Mouse (Mus musculus) liver, embryonic 14.5 days (tissue): Measurements from ENCODE around the gene Mei1. TPM values are rescaled to one million over a fixed set of nuclear protein-coding genes. Genes with fewer than 3 reads are reported as not detected.
A peak's percentile ranks its signal among the peaks of the same experiment; 100 is the strongest.

Experiments used
- ATAC-seq: fragments of 200-750 bp; cut with Nextera tagmentation; 2 replicates; pipeline ENCODE4 v1.8.0; 2017; ENCODE audit warnings: moderate number of reproducible peaks, mild to moderate bottlenecking, moderate library complexity; ENCODE audit not compliant: insufficient read depth
- DNase-seq, 3 experiments: peaks; one replicate each; pipeline ENCODE4 v3.0.0-alpha.2; 2012 to 2013; ENCODE audit warnings: low read depth in 3 of 3, low spot score in 3 of 3
- H3K27ac ChIP-seq: fragments of 300-500 bp; sonication (generic); 2 replicates; pipeline ENCODE4 v1.5.1; 2014; ENCODE audit warnings: moderate library complexity, mild to moderate bottlenecking, control low read depth, inconsistent platforms
- H3K27me3 ChIP-seq: fragments of 300-500 bp; sonication (generic); 2 replicates; pipeline ENCODE4 v1.6.1; 2014; ENCODE audit warnings: mild to moderate bottlenecking, low read length, moderate library complexity; ENCODE audit not compliant: control insufficient read depth, insufficient read depth
- H3K36me3 ChIP-seq: fragments of 300-500 bp; sonication (generic); replicated peaks from 2 replicates; pipeline ENCODE4 v1.6.1; 2014; ENCODE audit warnings: low read depth; ENCODE audit not compliant: control insufficient read depth, insufficient read depth
- H3K4me1 ChIP-seq, 2 experiments: fragments of 200-500 bp in 1 of 2; fragments of 300-500 bp in 1 of 2; sonication (generic) in 1 of 2; replicated peaks; 2 replicates each; pipeline ENCODE4 v1.6.1; 2012 to 2014; ENCODE audit warnings: antibody characterized with exemption in 1 of 2, inconsistent platforms in 1 of 2, low read length in 1 of 2; ENCODE audit not compliant: control insufficient read depth in 2 of 2, insufficient read depth in 2 of 2
- H3K4me2 ChIP-seq: fragments of 300-500 bp; sonication (generic); 2 replicates; pipeline ENCODE4 v1.6.1; 2014; ENCODE audit warnings: low read depth, mild to moderate bottlenecking, control low read depth, moderate library complexity
- H3K4me3 ChIP-seq, 2 experiments: fragments of 200-500 bp in 1 of 2; fragments of 300-500 bp in 1 of 2; sonication (generic) in 1 of 2; 2 replicates each; pipeline ENCODE4 v1.5.1; 2012 to 2014; ENCODE audit warnings: low read depth in 2 of 2, low read length in 2 of 2, mild to moderate bottlenecking in 2 of 2, control low read depth in 1 of 2, inconsistent platforms in 1 of 2, moderate library complexity in 1 of 2; ENCODE audit not compliant: insufficient read depth in 1 of 2
- H3K9ac ChIP-seq: fragments of 300-500 bp; sonication (generic); replicated peaks from 2 replicates; pipeline ENCODE4 v1.6.1; 2014; ENCODE audit warnings: mild to moderate bottlenecking, control low read depth, moderate library complexity
- H3K9me3 ChIP-seq: fragments of 300-500 bp; sonication (generic); 2 replicates; pipeline ENCODE4 v1.6.1; 2016; ENCODE audit warnings: low read length, mixed read lengths; ENCODE audit not compliant: control insufficient read depth
- CTCF ChIP-seq: IDR thresholded peaks from 2 replicates; pipeline ENCODE4 v1.5.1; 2016; ENCODE audit warnings: antibody characterized with exemption, low read depth, control low read depth
- EP300 ChIP-seq: IDR thresholded peaks from 2 replicates; pipeline ENCODE4 v1.6.1; 2016; ENCODE audit warnings: antibody characterized with exemption, low read depth
- WGBS: fragments of 180-500 bp; shearing (Covaris S2); extraction: QIAGEN DNeasy Blood & Tissue Kit; methylation state at CpG from one replicate; pipeline ENCODE4 v1.1.7; 2014; ENCODE audit not compliant: insufficient replicate concordance; 5-methylcytosine and 5-hydroxymethylcytosine counted together
- polyA plus RNA-seq, 2 experiments: library from polyadenylated mRNA; depleted of rRNA in 1 of 2; stranded (reverse) in 1 of 2; unstranded in 1 of 2; fragments of >200 nt; fragmentation: Nextera tagmentation in 1 of 2; extraction: Ambion mirVana in 1 of 2; gene quantifications; 2 replicates each; pipeline versions ENCODE4 v1.2.1 to v1.2.3; 2012 to 2014

Gene Mei1
- polyA plus RNA-seq, 2 experiments, result not detected

DNA sequence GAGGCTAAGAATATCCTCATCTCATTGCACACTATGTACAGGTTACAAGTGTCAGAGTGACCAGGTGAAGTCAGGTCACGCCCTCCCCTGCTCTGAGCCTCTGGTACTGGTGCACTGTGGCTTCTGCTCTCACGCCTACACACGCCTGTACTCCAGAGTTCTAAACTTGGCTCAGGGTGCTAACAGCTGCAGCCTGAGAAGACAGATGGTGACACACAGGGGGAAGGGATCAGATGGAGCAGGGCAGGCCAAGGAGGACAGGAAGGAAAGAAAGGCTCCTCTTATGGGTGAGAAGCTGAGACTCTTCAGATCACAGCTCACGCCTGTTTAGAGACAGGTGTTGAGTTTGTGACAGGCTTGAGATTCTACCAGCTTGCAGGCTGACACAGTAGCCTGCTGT lies 65.6 kb downstream of the Mei1 start:
- H3K9me3 ChIP-seq, result no peaks in the 10 kb centered on the region
- H3K4me2 ChIP-seq, result no peak overlapping the region
- no peaks in the 10 kb centered on the region for H3K36me3 ChIP-seq
- H3K27me3 ChIP-seq, result no peaks in the 10 kb centered on the region
- no peaks in the 10 kb centered on the region; a peak in 1 of 4 replicates for H3K4me1 ChIP-seq
- TF ChIP-seq EP300, result no peak
- no peak overlapping the region for H3K9ac ChIP-seq
- DNase-seq (no peak), ATAC-seq (no peak)
- 75% methylated on average over 4 of the region's 4 CpGs for WGBS
- H3K4me3 ChIP-seq, result no peak overlapping the region
- H3K27ac ChIP-seq, result no peak overlapping the region

DNA sequence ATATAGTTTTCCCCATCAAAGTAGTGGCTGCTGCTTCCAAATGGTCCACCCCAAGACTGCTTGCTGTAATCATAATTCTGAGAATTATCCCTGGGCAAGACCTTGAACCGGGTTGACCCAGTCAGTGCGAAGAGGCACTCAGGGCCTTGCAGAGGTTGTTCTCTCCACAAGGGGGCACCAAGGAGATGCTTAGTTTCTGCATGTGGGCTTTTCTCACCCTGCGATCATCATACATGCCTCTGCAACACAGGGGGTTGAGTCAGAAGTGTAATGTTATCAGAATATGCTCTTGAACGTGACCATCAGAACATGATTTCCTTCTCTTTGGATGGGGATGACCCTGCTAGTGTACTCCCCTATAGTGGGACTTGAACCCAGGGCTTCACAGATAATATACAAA lies 68.8 kb downstream of the Mei1 start:
- WGBS, result 37% methylated on average over 4 of the region's 4 CpGs
- no peaks in the 10 kb centered on the region for H3K9me3 ChIP-seq
- H3K27ac ChIP-seq, result no peak overlapping the region
- H3K36me3 ChIP-seq, result no peaks in the 10 kb centered on the region
- no peak overlapping the region for H3K4me2 ChIP-seq
- peak; percentile 53; the same call in 1 of the 2 replicates for ATAC-seq
- H3K9ac ChIP-seq, result no peak overlapping the region
- no peaks in the 10 kb centered on the region for H3K27me3 ChIP-seq
- peak in 1 of 3 experiments; percentile 61 for DNase-seq
- TF ChIP-seq EP300 (no peak), CTCF (peak; percentile 94)
- no peak overlapping the region for H3K4me3 ChIP-seq
- H3K4me1 ChIP-seq, result no peaks in the 10 kb centered on the region

DNA sequence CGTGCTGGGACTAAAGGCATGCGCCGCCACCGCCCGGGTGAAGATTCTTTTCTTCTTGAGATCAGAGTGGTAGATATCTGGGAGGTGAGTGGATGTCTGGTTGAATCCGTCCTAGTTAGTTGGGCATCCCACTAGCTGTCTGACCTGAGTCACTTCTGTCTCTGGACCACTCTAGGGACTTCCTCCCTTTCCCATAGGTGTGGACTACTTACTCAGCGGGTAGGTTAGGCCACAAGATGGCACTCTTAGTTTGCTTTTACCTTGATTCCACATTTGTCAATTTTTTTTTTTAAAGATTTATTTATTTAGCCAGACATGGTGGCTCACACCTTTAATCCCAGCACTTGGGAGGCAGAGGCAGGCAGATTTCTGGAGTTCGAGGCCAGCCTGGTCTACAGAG lies 69.4 kb downstream of the Mei1 start:
- TF ChIP-seq EP300 (no peak), CTCF (peak; percentile 60)
- Histone ChIP-seq H3K4me2 (no peak overlapping the region), H3K9ac (no peak overlapping the region), H3K4me3 (no peak overlapping the region), H3K27me3 (no peaks in the 10 kb centered on the region), H3K9me3 (no peaks in the 10 kb centered on the region), H3K36me3 (no peaks in the 10 kb centered on the region), H3K4me1 (peaks cover 0 to 4% of the 10 kb centered on the region in 2 experiments; a peak in 1 of 4 replicates), H3K27ac (no peak overlapping the region)
- ATAC-seq (no peak), DNase-seq (no peak)
- 80% methylated on average over 8 of the region's 8 CpGs for WGBS

DNA sequence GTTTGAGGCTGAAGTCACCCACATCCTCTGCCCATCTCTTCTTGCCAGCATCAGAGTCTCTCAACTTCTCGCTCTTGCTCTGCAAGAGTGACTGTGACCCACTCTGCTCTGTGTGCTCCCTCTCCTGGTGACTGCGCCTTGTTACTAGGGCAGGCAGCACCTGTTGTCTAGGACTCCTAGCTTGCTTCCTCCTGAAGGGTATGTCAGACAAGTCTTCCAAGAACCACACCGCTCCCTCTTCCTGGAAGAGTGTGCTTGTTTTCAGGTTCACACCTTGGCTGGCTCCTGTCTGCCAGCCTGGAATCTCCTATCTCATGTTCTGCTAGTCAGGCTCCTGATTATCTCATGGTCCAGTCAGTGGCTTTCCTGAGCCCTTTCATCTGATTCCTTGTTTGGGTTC lies 70.6 kb downstream of the Mei1 start:
- Histone ChIP-seq H3K9ac (no peak overlapping the region), H3K4me1 (peaks cover 2 to 11% of the 10 kb centered on the region in 2 experiments; a peak in 3 of 4 replicates), H3K27me3 (no peaks in the 10 kb centered on the region), H3K4me2 (no peak overlapping the region), H3K4me3 (no peak overlapping the region), H3K27ac (no peak overlapping the region), H3K36me3 (no peaks in the 10 kb centered on the region), H3K9me3 (no peaks in the 10 kb centered on the region)
- ATAC-seq (no peak), DNase-seq (peak in 1 of 3 experiments; percentile 38)
- TF ChIP-seq CTCF (peak; percentile 39; the same call in 1 of the 2 replicates), EP300 (no peak)
- whole genome bisulfite sequencing, result 78% methylated on average over 3 of the region's 3 CpGs

DNA sequence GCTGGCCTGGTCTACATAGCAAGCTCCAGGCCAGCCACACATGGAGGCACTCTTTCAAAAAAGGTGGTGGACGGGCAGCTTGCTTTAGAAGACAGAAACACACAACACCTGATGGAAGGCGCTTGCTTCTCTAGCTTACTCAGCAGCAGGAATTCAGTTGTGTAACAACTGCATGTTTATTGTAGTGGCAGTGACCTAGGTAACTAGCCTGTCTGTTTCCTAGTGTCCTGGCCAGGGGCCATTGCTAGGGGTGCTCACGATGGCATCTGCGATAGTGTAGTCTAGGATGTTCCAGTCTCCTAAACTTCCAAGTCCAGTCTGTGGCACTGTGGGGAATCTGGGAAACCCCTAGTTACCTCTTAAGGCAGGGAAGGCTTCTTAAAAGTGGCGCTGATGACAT lies 74.4 kb downstream of the Mei1 start:
- no peaks in the 10 kb centered on the region for H3K27me3 ChIP-seq
- H3K27ac ChIP-seq, result no peak overlapping the region; the same call in 1 of the 2 replicates
- WGBS, result 78% methylated on average over 5 of the region's 5 CpGs
- H3K4me1 ChIP-seq, result peaks cover 24 to 32% of the 10 kb centered on the region in 2 experiments
- TF ChIP-seq EP300, result no peak
- no peak for TF ChIP-seq CTCF
- no peaks in the 10 kb centered on the region for H3K9me3 ChIP-seq
- no peak overlapping the region for H3K4me2 ChIP-seq
- no peak for DNase-seq
- no peak overlapping the region for H3K4me3 ChIP-seq
- no peak for ATAC-seq
- H3K9ac ChIP-seq, result no peak overlapping the region; the same call in 1 of the 2 replicates
- H3K36me3 ChIP-seq, result no peaks in the 10 kb centered on the region
